Mouse (Mus musculus) forebrain, embryonic 15.5 days (tissue): ENCODE data around the gene Ppm1l. TPM values are rescaled to one million over a fixed set of nuclear protein-coding genes. Genes with fewer than 3 reads are reported as not detected.

ENCODE experiments used
- ATAC-seq: fragments of 200-750 bp; cut with Nextera tagmentation; replicated peaks from 2 replicates; pipeline ENCODE4 v1.8.0; 2017; ENCODE audit warnings: mild to moderate bottlenecking, moderate TSS enrichment, moderate library complexity
- H3K27ac ChIP-seq: fragments of 300-500 bp; sonication (generic); replicated peaks from 2 replicates; pipeline ENCODE4 v1.5.1; 2015; ENCODE audit warnings: mild to moderate bottlenecking, inconsistent platforms
- H3K27me3 ChIP-seq: fragments of 300-500 bp; sonication (generic); 2 replicates; pipeline ENCODE4 v1.6.1; 2015; ENCODE audit warnings: inconsistent platforms
- H3K36me3 ChIP-seq: fragments of 300-500 bp; sonication (generic); 2 replicates; pipeline ENCODE4 v1.6.1; 2015; ENCODE audit warnings: mild to moderate bottlenecking, inconsistent platforms
- H3K4me1 ChIP-seq: fragments of 300-500 bp; sonication (generic); 2 replicates; pipeline ENCODE4 v1.6.1; 2015; ENCODE audit warnings: inconsistent platforms
- H3K4me2 ChIP-seq: fragments of 300-500 bp; sonication (generic); replicated peaks from 2 replicates; pipeline ENCODE4 v1.6.1; 2015; ENCODE audit warnings: mild to moderate bottlenecking, inconsistent platforms
- H3K4me3 ChIP-seq: fragments of 300-500 bp; sonication (generic); 2 replicates; pipeline ENCODE4 v1.5.1; 2015; ENCODE audit warnings: mild to moderate bottlenecking, inconsistent platforms
- H3K9ac ChIP-seq: fragments of 300-500 bp; sonication (generic); replicated peaks from 2 replicates; pipeline ENCODE4 v1.6.1; 2015; ENCODE audit warnings: mild to moderate bottlenecking, inconsistent platforms
- H3K9me3 ChIP-seq: fragments of 300-500 bp; sonication (generic); 2 replicates; pipeline ENCODE4 v1.6.1; 2016; ENCODE audit warnings: inconsistent platforms
- WGBS: fragments of 180-500 bp; shearing (Covaris S2); methylation state at CpG from one replicate; pipeline ENCODE4 v1.1.7; 2015; ENCODE audit warnings: mixed read lengths; 5-methylcytosine and 5-hydroxymethylcytosine counted together
- polyA plus RNA-seq: library from polyadenylated mRNA; unstranded; fragments of >200 nt; fragmentation: Nextera tagmentation; extraction: Ambion mirVana; gene quantifications from 2 replicates; pipeline ENCODE4 v1.2.1, GENCODE M21; 2015

Gene Ppm1l
- 26.2 and 27.7 TPM in 2 replicates for polyA plus RNA-seq

GRCm38 (mm10) chr3:69316391-69317195 is at the start of gene Ppm1l:
Ppm1l (plus strand) TSS chr3:69316861.
- no peaks in the 10 kb centered on the region for H3K27me3 ChIP-seq
- under 1% methylated on average over 68 of the region's 80 CpGs for WGBS

GRCm38 (mm10) chr3:69271812-69272211 is 44.8 kb upstream of the Ppm1l start:
- no peak for ATAC-seq
- H3K27me3 ChIP-seq: no peaks in the 10 kb centered on the region
- no peak overlapping the region for H3K27ac ChIP-seq
- peaks cover 10% of the 10 kb centered on the region for H3K4me1 ChIP-seq
- no peak overlapping the region for H3K4me2 ChIP-seq
- H3K9ac ChIP-seq: no peak overlapping the region
- H3K9me3 ChIP-seq: no peaks in the 10 kb centered on the region
- no peak overlapping the region for H3K4me3 ChIP-seq
- no peaks in the 10 kb centered on the region for H3K36me3 ChIP-seq
- WGBS: 72% methylated on average over 7 of the region's 7 CpGs

More at GRCm38 (mm10) chr3:69316391-69317195, at the start of gene Ppm1l:
- Histone ChIP-seq H3K9ac (peak within 1 kb of the TSS; percentile 83), H3K36me3 (no peaks in the 10 kb centered on the region), H3K4me3 (peak within 1 kb of the TSS; percentile 81), H3K9me3 (no peaks in the 10 kb centered on the region), H3K4me1 (peaks cover 28% of the 10 kb centered on the region), H3K4me2 (peak within 1 kb of the TSS; percentile 79), H3K27ac (peak within 1 kb of the TSS; percentile 90)
- peak; percentile 99 for ATAC-seq

GRCm38 (mm10) chr3:69274018-69274663 is 42.5 kb upstream of the Ppm1l start:
- H3K4me1 ChIP-seq: peaks cover 10% of the 10 kb centered on the region
- no peaks in the 10 kb centered on the region for H3K36me3 ChIP-seq
- H3K27ac ChIP-seq: peak overlapping the region; percentile 36; the same call in 1 of the 2 replicates
- no peaks in the 10 kb centered on the region for H3K27me3 ChIP-seq
- peak; percentile 46 for ATAC-seq
- WGBS: 74% methylated on average over 16 of the region's 16 CpGs
- no peak overlapping the region for H3K4me2 ChIP-seq
- H3K4me3 ChIP-seq: no peak overlapping the region
- no peaks in the 10 kb centered on the region for H3K9me3 ChIP-seq
- H3K9ac ChIP-seq: no peak overlapping the region

DNA sequence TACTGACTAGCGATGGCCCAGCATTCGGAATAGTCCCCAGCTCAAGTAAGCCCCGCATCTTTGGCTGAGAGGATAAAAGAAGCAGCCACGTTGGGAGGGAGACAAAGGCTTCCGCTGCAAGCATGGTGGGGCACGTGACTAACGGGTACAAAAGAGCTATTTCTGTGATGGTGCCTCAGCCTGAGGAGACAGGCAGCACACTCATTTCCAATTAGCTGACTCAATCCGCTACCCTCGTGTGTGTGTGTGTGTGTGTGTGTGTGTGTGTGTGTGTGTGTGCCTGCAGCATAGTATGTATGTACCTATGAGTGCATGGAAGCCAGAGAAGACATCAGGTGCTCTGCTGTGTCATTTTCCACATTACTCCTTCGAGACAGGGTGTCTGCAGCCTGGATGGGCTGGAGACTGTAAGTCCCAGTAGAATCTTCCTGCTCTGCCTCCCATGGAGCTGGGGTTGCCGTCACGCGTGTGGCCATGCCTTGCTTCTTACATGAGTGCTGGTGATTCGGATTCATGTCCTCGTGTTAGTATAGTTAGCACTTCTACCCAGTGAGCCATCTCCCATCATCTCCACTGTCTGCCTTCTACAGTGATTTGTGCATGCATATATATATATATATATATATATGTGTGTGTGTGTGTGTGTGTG is 41.9 kb upstream of the Ppm1l start:
- H3K9ac ChIP-seq: no peak overlapping the region
- no peaks in the 10 kb centered on the region for H3K9me3 ChIP-seq
- no peaks in the 10 kb centered on the region for H3K27me3 ChIP-seq
- peak overlapping the region; percentile 36; the same call in 1 of the 2 replicates for H3K27ac ChIP-seq
- 40% methylated on average over 15 of the region's 15 CpGs for WGBS
- peaks cover 10% of the 10 kb centered on the region for H3K4me1 ChIP-seq
- H3K4me3 ChIP-seq: no peak overlapping the region
- peak; percentile 94 for ATAC-seq
- no peak overlapping the region for H3K4me2 ChIP-seq
- no peaks in the 10 kb centered on the region for H3K36me3 ChIP-seq

GRCm38 (mm10) chr3:69278648-69279047 is 38.0 kb upstream of the Ppm1l start:
- Histone ChIP-seq H3K27me3 (no peaks in the 10 kb centered on the region), H3K4me3 (no peak overlapping the region), H3K4me2 (no peak overlapping the region), H3K9me3 (no peaks in the 10 kb centered on the region), H3K27ac (no peak overlapping the region), H3K36me3 (no peaks in the 10 kb centered on the region), H3K4me1 (peaks cover 28% of the 10 kb centered on the region), H3K9ac (no peak overlapping the region)
- WGBS: 91% methylated on average over 6 of the region's 6 CpGs
- no peak for ATAC-seq

GRCm38 (mm10) chr3:69282406-69282805 is 34.3 kb upstream of the Ppm1l start:
- Histone ChIP-seq H3K36me3 (no peaks in the 10 kb centered on the region), H3K9me3 (no peaks in the 10 kb centered on the region), H3K4me1 (peaks cover 21% of the 10 kb centered on the region), H3K9ac (no peak overlapping the region), H3K27ac (no peak overlapping the region; the same call in 1 of the 2 replicates), H3K4me3 (no peak overlapping the region), H3K4me2 (no peak overlapping the region), H3K27me3 (no peaks in the 10 kb centered on the region)
- no peak; the same call in 1 of the 2 replicates for ATAC-seq
- WGBS: 26% methylated on average over 9 of the region's 9 CpGs

GRCm38 (mm10) chr3:69283085-69283847 is 33.4 kb upstream of the Ppm1l start:
- peak; percentile 59; the same call in 1 of the 2 replicates for ATAC-seq
- Histone ChIP-seq H3K27me3 (no peaks in the 10 kb centered on the region), H3K4me1 (peaks cover 21% of the 10 kb centered on the region), H3K27ac (no peak overlapping the region; the same call in none of the 2 replicates), H3K4me2 (no peak overlapping the region), H3K9me3 (no peaks in the 10 kb centered on the region), H3K36me3 (no peaks in the 10 kb centered on the region), H3K4me3 (no peak overlapping the region), H3K9ac (no peak overlapping the region)
- 15% methylated on average over 7 of the region's 7 CpGs for WGBS

- Histone ChIP-seq H3K4me3 (peak overlapping the region; percentile 24), H3K36me3 (no peaks in the 10 kb centered on the region), H3K4me2 (peak overlapping the region; percentile 39), H3K27me3 (no peaks in the 10 kb centered on the region), H3K27ac (peak overlapping the region; percentile 60), H3K4me1 (peaks cover 18% of the 10 kb centered on the region), H3K9me3 (no peaks in the 10 kb centered on the region), H3K9ac (0 out of 2 replicates have a peak overlapping the region, but pooled peaks have one; percentile 21)
- peak; percentile 86 for ATAC-seq
- WGBS: 24% methylated on average over 14 of the region's 14 CpGs
Measured at GRCm38 (mm10) chr3:69289833-69290232, 26.8 kb upstream of the Ppm1l start.

DNA sequence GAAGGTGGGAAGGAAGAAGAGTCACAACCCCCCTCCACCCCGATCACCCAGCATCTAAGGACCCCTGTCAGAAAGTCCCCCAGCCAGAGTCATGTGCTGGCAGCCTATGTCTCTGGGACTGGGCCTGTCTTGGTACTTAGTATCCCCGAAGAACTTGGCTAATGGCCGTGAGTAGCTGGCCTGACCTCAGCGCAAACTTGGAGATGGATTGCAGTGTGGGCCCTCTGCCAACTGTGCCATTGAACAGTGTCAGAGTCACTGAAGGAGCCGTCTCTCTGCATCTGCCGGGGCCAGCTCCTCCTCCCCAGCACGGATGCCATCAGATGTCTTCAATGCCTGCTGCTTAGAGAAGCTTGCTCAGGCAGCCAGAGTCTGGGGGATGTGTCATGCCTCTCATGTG is 26.4 kb upstream of the Ppm1l start:
- Histone ChIP-seq H3K4me3 (peak overlapping the region; percentile 24), H3K4me2 (peak overlapping the region; percentile 39), H3K36me3 (no peaks in the 10 kb centered on the region), H3K27ac (peak overlapping the region; percentile 60), H3K9ac (0 out of 2 replicates have a peak overlapping the region, but pooled peaks have one; percentile 21), H3K4me1 (peaks cover 18% of the 10 kb centered on the region), H3K9me3 (no peaks in the 10 kb centered on the region), H3K27me3 (no peaks in the 10 kb centered on the region)
- 32% methylated on average over 7 of the region's 7 CpGs for WGBS
- peak; percentile 85 for ATAC-seq

GRCm38 (mm10) chr3:69290844-69291243 is 25.8 kb upstream of the Ppm1l start:
- H3K27ac ChIP-seq: no peak overlapping the region
- no peak for ATAC-seq
- 87% methylated on average over 3 of the region's 3 CpGs for WGBS

GRCm38 (mm10) chr3:69292628-69293027 is 24.0 kb upstream of the Ppm1l start:
- Histone ChIP-seq H3K9ac (no peak overlapping the region), H3K36me3 (no peaks in the 10 kb centered on the region), H3K4me3 (no peak overlapping the region), H3K9me3 (no peaks in the 10 kb centered on the region), H3K27me3 (no peaks in the 10 kb centered on the region), H3K27ac (no peak overlapping the region), H3K4me2 (no peak overlapping the region), H3K4me1 (peaks cover 18% of the 10 kb centered on the region)
- 90% methylated on average over 1 of the region's 1 CpGs for WGBS
- ATAC-seq: no peak

More at GRCm38 (mm10) chr3:69290844-69291243, 25.8 kb upstream of the Ppm1l start:
- peaks cover 18% of the 10 kb centered on the region for H3K4me1 ChIP-seq
- H3K9ac ChIP-seq: no peak overlapping the region
- H3K4me2 ChIP-seq: no peak overlapping the region
- H3K9me3 ChIP-seq: no peaks in the 10 kb centered on the region
- no peaks in the 10 kb centered on the region for H3K27me3 ChIP-seq
- no peaks in the 10 kb centered on the region for H3K36me3 ChIP-seq
- H3K4me3 ChIP-seq: no peak overlapping the region
